Mouse (Mus musculus) adrenal gland, postnatal 14 days (tissue): ENCODE results near the gene Gpr39. TPM values are rescaled to one million over a fixed set of nuclear protein-coding genes. Genes with fewer than 3 reads are reported as not detected.

Source experiments
- DNase-seq: peaks from one replicate; pipeline ENCODE4 v3.0.0; 2021; ENCODE audit warnings: mixed read lengths
- total RNA-seq: library from RNA; stranded (reverse); gene quantifications from 2 replicates; pipeline ENCODE4 v1.2.3, GENCODE M21; 2021

Gene Gpr39
- total RNA-seq, 1 experiment from 2014 or later = 0.78 TPM

GRCm38 (mm10) chr1:125813141-125813782, 136.5 kb downstream of the Gpr39 start:
- DNase-seq = no peak

GRCm38 (mm10) chr1:125821101-125821500, 144.3 kb downstream of the Gpr39 start:
- no peak for DNase-seq

- no peak for DNase-seq
Measured at GRCm38 (mm10) chr1:125823611-125824010, 146.8 kb downstream of the Gpr39 start.

DNA sequence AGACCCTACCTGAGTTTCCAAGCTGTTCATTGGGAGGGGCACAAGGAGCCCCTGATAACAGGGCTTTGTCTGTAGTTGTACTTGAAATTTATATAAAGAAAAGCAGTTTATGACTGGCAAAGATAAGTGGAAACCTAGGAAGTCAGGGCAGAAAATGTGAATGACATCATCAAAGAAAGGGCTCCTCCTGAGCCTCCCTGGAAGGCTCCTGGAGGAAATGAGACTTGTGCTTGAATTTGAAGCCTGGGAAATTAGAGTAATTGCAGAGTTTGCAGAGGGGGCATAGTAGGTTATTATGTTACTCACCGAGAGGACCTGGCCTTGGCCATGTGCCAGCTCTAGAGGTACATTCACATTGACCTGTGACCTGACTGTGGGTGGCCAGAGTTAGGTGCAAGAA, 160.7 kb downstream of the Gpr39 start:
- no peak for DNase-seq

DNA sequence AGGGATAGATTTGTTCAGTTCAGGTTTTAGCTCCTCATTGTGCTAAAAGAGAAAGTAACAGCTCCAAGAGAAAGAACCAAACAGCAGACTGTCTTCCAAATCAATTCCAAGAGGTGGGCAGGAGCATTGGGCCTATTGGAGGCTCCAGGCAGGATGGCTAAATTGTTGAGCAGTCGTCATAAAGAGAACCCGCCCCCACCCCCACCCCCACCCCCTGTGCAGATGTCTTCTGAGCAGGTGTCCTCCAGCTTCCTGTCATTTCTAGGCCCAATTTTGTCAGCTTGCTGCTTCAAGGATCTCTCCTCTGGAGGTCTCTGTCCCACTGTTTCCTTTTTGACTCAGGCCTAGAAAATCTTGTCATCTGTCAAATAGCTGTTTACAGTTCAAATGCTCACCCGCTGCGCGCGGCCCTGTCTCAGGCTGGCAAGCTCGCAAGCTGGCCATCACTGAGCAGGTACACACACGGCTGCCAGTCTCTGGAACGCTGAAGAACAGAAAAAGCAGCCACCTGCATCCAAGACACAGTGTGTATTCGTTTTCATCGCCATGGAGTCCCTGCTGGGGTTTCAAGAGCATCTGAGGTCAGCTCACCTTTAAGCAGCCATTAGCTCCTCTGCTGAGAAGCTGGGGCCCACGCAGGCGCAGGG, 163.1 kb downstream of the Gpr39 start:
- DNase-seq = no peak

DNA sequence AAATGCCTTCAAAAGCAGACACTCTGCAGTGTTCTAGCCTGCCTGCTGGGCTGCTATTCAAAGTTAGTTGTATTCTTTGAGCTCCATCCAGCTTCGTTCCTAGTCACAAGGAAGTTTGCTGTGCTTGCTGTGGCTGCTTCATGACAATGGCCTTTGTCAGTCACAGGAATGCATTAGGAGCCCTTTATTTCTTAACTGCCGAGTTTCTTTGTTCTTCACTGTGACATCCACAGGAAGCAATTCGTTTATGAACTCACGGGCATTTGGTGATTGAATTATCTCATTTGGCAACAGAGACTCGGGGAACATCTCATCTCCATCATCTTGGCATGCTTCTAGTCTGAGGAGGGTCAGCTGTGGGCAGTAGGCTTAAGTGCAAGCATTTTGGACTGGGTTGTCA, 177.9 kb downstream of the Gpr39 start:
- no peak for DNase-seq

GRCm38 (mm10) chr1:125858631-125859030, 181.8 kb downstream of the Gpr39 start:
- no peak for DNase-seq

DNA sequence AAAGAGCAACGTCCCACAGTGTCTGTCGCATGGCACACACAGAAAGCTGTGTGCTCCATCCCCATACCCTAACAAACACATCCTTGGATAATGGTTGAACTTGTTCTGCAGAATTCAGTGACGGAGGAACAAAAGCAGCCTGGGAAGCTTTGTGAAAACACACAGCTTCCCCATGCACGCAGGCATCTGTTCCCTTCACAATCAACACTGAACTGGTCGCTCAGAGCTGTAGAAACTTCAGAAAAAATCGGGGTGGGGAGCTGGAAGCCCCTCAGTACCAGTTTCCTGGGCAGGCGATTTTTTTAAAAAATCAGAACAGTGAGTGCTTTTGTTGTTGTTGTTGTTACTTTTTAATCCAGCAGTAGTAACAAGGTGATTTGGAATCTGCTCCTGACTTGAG, 193.3 kb downstream of the Gpr39 start:
- no peak for DNase-seq

GRCm38 (mm10) chr1:125893158-125893557, 216.4 kb downstream of the Gpr39 start:
- no peak for DNase-seq

- DNase-seq = no peak
Measured at GRCm38 (mm10) chr1:125910211-125910870, 233.5 kb downstream of the Gpr39 start.

DNA sequence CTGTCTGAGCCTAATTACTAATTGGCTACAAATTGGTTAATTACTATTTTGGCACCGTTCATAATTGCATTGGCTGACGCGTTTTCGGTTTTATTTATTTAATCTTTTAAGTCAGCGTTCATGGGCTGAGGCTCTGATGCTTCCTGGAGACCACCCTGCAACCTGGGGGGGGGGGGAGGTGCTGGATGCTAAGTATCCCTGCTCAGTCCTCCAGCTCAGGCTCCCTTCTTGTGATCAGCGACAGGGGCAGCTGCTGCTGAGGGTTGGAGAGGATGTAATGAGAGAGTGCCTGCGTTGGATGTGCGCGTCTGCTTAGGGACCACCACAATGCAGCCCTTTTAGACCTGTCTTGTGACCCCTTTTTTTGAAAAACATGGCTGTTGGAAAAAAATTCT, 234.1 kb downstream of the Gpr39 start:
- no peak for DNase-seq

GRCm38 (mm10) chr1:125911337-125911900, 234.6 kb downstream of the Gpr39 start:
- DNase-seq = peak; percentile 18

DNA sequence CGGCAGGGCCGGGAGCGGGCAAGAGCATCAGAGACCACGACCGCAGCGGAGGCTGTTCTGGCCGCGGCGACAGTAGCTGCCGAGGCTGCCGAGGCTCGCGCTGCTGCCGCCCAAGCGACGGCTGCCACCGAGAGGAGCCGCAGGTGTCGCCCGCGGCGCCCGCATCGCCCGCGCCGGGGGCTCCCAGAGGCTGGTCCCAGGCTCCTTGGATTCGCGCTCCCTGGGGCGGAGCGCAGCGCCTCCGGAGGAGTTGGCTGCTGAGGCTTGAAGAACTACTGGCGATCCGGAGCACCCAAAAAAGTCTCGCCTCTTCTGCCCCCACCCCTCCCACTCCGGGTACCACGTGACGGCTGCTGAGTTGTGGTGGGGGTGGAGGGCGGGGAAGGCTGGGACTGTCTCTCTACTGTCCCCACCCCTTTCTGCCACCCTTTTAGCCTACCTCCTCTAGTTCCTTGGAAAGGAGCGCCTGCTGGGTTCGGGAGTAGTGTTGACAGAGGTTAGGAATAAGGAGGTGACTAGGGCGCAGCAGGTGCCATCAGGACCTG, 235.2 kb downstream of the Gpr39 start:
- peak; percentile 42 for DNase-seq

GRCm38 (mm10) chr1:125912601-125913600, 236.1 kb downstream of the Gpr39 start, which contains the start of gene Lypd1:
TSS of gene Lypd1 (minus strand) at chr1:125913101.
- peak; percentile 8 for DNase-seq

- no peak for DNase-seq
Measured at GRCm38 (mm10) chr1:125920696-125921095, 243.9 kb downstream of the Gpr39 start.

- no peak for DNase-seq
Measured at GRCm38 (mm10) chr1:125923062-125923461, 246.3 kb downstream of the Gpr39 start.

Other genes starting within 250 kb of the Gpr39 start
- gene Actr3, start 241.3 kb upstream of the Gpr39 start, total RNA-seq = 161 and 211 TPM in 2 replicates
- gene Slc35f5, start 116.4 kb upstream of the Gpr39 start, total RNA-seq = 40.4 and 46.4 TPM in 2 replicates
- 3.5 and 4.9 TPM in 2 replicates for gene Lypd1, start 236.1 kb downstream of the Gpr39 start, total RNA-seq